Mouse (Mus musculus) midbrain, embryonic 16.5 days (tissue): ENCODE results near the gene Gstz1. TPM values are rescaled to one million over a fixed set of nuclear protein-coding genes. Genes with fewer than 3 reads are reported as not detected.

Experiments
- ATAC-seq: fragments of 200-750 bp; cut with Nextera tagmentation; 2 replicates; pipeline ENCODE4 v1.8.0; 2017; ENCODE audit warnings: moderate TSS enrichment
- H3K27ac ChIP-seq: fragments of 300-500 bp; sonication (generic); 2 replicates; pipeline ENCODE4 v1.5.1; 2014; ENCODE audit warnings: mild to moderate bottlenecking, low read length, mixed read lengths
- H3K27me3 ChIP-seq: fragments of 300-500 bp; sonication (generic); 2 replicates; pipeline ENCODE4 v1.6.1; 2014; ENCODE audit warnings: low read depth, low read length, mixed read lengths; ENCODE audit not compliant: control insufficient read depth, insufficient read depth
- H3K36me3 ChIP-seq: fragments of 300-500 bp; sonication (generic); 2 replicates; pipeline ENCODE4 v1.6.1; 2014; ENCODE audit warnings: mild to moderate bottlenecking, low read length, moderate library complexity, mixed read lengths; ENCODE audit not compliant: control insufficient read depth, insufficient read depth
- H3K4me1 ChIP-seq: fragments of 300-500 bp; sonication (generic); 2 replicates; pipeline ENCODE4 v1.6.1; 2014; ENCODE audit warnings: mild to moderate bottlenecking, low read length, mixed read lengths; ENCODE audit not compliant: control insufficient read depth, insufficient read depth
- H3K4me2 ChIP-seq: fragments of 300-500 bp; sonication (generic); 2 replicates; pipeline ENCODE4 v1.6.1; 2014; ENCODE audit warnings: mild to moderate bottlenecking, low read length, mixed read lengths
- H3K4me3 ChIP-seq: fragments of 300-500 bp; sonication (generic); 2 replicates; pipeline ENCODE4 v1.5.1; 2014; ENCODE audit warnings: low read depth, mild to moderate bottlenecking, low read length, moderate library complexity, mixed read lengths
- H3K9ac ChIP-seq: fragments of 300-500 bp; sonication (generic); 2 replicates; pipeline ENCODE4 v1.6.1; 2014; ENCODE audit warnings: low read depth, low read length, mixed read lengths
- H3K9me3 ChIP-seq: fragments of 300-500 bp; sonication (generic); replicated peaks from 2 replicates; pipeline ENCODE4 v1.6.1; 2014; ENCODE audit warnings: mild to moderate bottlenecking, low read length, mixed read lengths; ENCODE audit not compliant: control insufficient read depth, poor library complexity, severe bottlenecking
- WGBS: fragments of 180-500 bp; shearing (Covaris S2); extraction: QIAGEN DNeasy Blood & Tissue Kit; methylation state at CpG from one replicate; pipeline ENCODE4 v1.1.7; 2014; 5-methylcytosine and 5-hydroxymethylcytosine counted together
- polyA plus RNA-seq: library from polyadenylated mRNA; unstranded; fragments of >200 nt; fragmentation: Nextera tagmentation; extraction: Ambion mirVana; gene quantifications from 2 replicates; pipeline ENCODE4 v1.2.1, GENCODE M21; 2015

Gene Gstz1
- polyA plus RNA-seq, 1 experiment from 2014 or later = 31.5 TPM

- H3K4me1 ChIP-seq = no peaks in the 10 kb centered on the region
- H3K9me3 ChIP-seq = no peaks in the 10 kb centered on the region
- 40% methylated on average over 2 of the region's 2 CpGs for WGBS
- no peak overlapping the region for H3K9ac ChIP-seq
- H3K27ac ChIP-seq = no peak overlapping the region
- peaks cover 11% of the 10 kb centered on the region; the same call in 1 of the 2 replicates for H3K36me3 ChIP-seq
- H3K4me2 ChIP-seq = no peak overlapping the region
- H3K27me3 ChIP-seq = no peaks in the 10 kb centered on the region
- no peak for ATAC-seq
- no peak overlapping the region for H3K4me3 ChIP-seq
These were observed 15.8 kb upstream of the Gstz1 start for GRCm38 (mm10) chr12:87131181-87131580.

DNA sequence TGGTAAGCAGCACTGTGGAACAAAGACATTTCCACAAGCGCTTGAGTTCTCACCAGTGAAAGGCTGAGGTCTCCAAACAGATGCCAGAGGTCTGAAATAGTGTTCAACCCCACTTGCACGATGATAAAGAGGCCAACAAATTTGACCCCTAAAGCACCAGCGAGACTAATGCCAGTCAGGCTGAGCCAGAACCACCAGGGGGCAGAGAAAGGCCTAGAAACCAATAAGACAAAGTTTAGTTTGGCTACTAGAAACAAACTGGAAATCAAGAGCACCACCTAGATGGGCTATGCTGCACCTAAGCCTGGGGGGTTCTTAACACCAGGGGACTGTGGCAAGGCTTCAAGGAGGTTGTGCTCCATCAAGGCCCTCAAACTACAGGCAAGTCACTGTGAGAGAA lies 15.3 kb upstream of the Gstz1 start:
- H3K27me3 ChIP-seq = no peaks in the 10 kb centered on the region
- no peak overlapping the region for H3K4me2 ChIP-seq
- no peaks in the 10 kb centered on the region for H3K9me3 ChIP-seq
- H3K4me1 ChIP-seq = no peaks in the 10 kb centered on the region
- no peak overlapping the region for H3K4me3 ChIP-seq
- ATAC-seq = no peak
- H3K27ac ChIP-seq = no peak overlapping the region
- 52% methylated on average over 3 of the region's 3 CpGs for WGBS
- H3K36me3 ChIP-seq = peaks cover 11% of the 10 kb centered on the region; the same call in 1 of the 2 replicates
- H3K9ac ChIP-seq = no peak overlapping the region

GRCm38 (mm10) chr12:87132210-87132609 lies 14.8 kb upstream of the Gstz1 start:
- no peaks in the 10 kb centered on the region for H3K4me1 ChIP-seq
- H3K27me3 ChIP-seq = no peaks in the 10 kb centered on the region
- no peak for ATAC-seq
- no peak overlapping the region for H3K4me3 ChIP-seq
- no peak overlapping the region for H3K4me2 ChIP-seq
- H3K27ac ChIP-seq = no peak overlapping the region
- no peaks in the 10 kb centered on the region for H3K9me3 ChIP-seq
- 91% methylated on average over 6 of the region's 6 CpGs for WGBS
- no peak overlapping the region for H3K9ac ChIP-seq
- peaks cover 11% of the 10 kb centered on the region; the same call in 1 of the 2 replicates for H3K36me3 ChIP-seq

DNA sequence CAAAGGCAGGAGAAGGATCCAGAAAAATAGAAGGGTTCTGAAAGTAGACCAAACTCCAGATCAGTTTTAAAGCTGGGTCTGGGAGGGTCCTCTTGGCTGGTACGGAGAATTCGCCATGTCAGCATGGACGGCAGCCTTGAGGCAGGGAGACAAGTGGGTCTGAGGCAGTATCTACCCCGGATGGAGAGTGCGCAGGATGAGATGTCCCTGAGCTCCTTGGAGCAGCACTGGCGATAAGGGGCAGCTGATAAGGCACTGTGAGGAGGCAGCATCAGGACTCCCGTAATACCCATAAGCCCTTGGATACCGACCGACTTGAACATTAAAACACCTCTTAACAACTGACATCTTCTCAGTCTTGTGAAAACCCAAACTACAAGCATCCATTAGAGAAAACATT lies 14.2 kb upstream of the Gstz1 start:
- H3K4me2 ChIP-seq = no peak overlapping the region
- 95% methylated on average over 9 of the region's 9 CpGs for WGBS
- no peaks in the 10 kb centered on the region; the same call in 1 of the 2 replicates for H3K4me1 ChIP-seq
- H3K36me3 ChIP-seq = peaks cover 10% of the 10 kb centered on the region; the same call in 1 of the 2 replicates
- H3K9me3 ChIP-seq = no peaks in the 10 kb centered on the region
- H3K4me3 ChIP-seq = no peak overlapping the region
- no peak overlapping the region for H3K9ac ChIP-seq
- H3K27me3 ChIP-seq = no peaks in the 10 kb centered on the region
- no peak for ATAC-seq
- no peak overlapping the region for H3K27ac ChIP-seq

DNA sequence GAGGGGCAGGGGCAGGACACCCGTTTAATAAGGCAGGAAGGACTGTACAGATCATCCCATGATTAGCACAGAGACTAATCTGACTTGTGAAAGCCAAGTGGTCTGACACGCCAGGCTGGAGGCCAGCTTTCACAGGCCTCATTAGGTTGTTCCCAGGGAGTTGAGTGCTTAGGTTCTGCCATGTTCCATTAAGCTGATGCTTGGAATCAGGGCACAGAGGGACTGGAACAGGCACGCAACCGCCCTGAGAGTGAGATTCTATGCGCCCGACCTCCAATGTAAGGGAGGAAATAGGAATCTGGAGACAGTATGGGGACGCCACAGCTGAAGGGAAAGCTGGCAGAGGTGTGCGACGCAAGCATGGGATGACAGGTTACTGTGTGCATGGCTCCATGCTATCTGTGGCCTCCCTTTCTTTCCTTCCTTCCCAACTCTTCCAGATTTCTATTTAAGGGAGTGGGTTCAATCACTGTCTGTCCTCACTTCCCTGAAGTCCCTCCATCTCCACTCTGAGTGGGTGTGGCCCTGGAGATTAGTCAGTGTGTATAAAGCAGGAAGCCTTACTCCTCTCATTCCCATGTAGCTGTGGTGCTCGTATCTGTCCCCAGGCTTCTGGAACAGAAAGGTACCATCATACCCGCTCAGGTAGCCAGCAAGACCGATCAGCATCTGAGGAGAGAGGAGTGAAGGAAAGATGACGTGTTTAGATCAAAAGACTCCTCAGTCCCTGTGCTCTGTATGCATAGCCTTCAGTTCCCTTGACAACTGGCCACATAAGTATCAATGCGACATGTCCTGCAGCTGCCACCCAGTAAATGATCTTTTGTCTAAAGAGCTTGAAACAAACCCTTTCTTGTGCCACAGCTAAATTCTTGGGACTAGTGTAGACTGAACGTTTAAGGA lies 9.3 kb upstream of the Gstz1 start:
- H3K9me3 ChIP-seq = no peaks in the 10 kb centered on the region
- peak overlapping the region; percentile 55; the same call in 1 of the 2 replicates for H3K27ac ChIP-seq
- no peak overlapping the region for H3K4me2 ChIP-seq
- H3K4me3 ChIP-seq = no peak overlapping the region
- H3K4me1 ChIP-seq = no peaks in the 10 kb centered on the region; the same call in 1 of the 2 replicates
- peak; percentile 75; the same call in 1 of the 2 replicates for ATAC-seq
- WGBS = 51% methylated on average over 15 of the region's 15 CpGs
- H3K9ac ChIP-seq = no peak overlapping the region
- H3K36me3 ChIP-seq = 0 out of 2 replicates have a peak, but pooled peaks cover 2% of the 10 kb centered on the region
- H3K27me3 ChIP-seq = no peaks in the 10 kb centered on the region

- no peak overlapping the region for H3K4me2 ChIP-seq
- no peaks in the 10 kb centered on the region; the same call in 1 of the 2 replicates for H3K4me1 ChIP-seq
- no peak overlapping the region for H3K9ac ChIP-seq
- H3K9me3 ChIP-seq = no peaks in the 10 kb centered on the region
- 20% methylated on average over 2 of the region's 2 CpGs for WGBS
- ATAC-seq = no peak
- no peak overlapping the region for H3K4me3 ChIP-seq
- H3K27ac ChIP-seq = 0 out of 2 replicates have a peak overlapping the region, but pooled peaks have one; percentile 55
- H3K36me3 ChIP-seq = 0 out of 2 replicates have a peak, but pooled peaks cover 2% of the 10 kb centered on the region
- H3K27me3 ChIP-seq = no peaks in the 10 kb centered on the region
These were observed 8.6 kb upstream of the Gstz1 start for GRCm38 (mm10) chr12:87138342-87138701.

DNA sequence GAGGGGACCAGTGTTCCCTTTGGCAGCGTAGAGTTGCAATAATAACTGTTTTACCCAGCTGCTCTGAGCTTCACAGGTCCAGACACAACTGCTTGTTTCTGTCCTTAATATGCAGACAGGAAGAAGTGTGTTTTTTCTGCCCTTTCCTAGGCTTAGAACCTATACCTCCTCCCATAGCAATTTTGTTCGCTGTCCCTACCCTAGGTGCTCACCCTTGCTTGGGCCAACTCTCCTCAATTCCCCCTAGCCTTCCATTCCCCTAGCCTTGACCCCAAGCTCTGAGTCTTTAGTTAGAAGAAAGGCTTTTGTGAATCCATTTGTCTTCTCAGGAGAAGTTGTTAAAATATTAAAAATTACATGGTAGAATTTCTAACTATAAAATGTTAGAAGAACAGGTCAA lies 8.2 kb upstream of the Gstz1 start:
- no peak overlapping the region for H3K9ac ChIP-seq
- no peaks in the 10 kb centered on the region; the same call in 1 of the 2 replicates for H3K4me1 ChIP-seq
- H3K27ac ChIP-seq = no peak overlapping the region
- no peak overlapping the region for H3K4me2 ChIP-seq
- no peaks in the 10 kb centered on the region for H3K9me3 ChIP-seq
- WGBS = 36% methylated on average over 2 of the region's 2 CpGs
- no peaks in the 10 kb centered on the region for H3K27me3 ChIP-seq
- H3K4me3 ChIP-seq = no peak overlapping the region
- no peak for ATAC-seq
- 0 out of 2 replicates have a peak, but pooled peaks cover 2% of the 10 kb centered on the region for H3K36me3 ChIP-seq

DNA sequence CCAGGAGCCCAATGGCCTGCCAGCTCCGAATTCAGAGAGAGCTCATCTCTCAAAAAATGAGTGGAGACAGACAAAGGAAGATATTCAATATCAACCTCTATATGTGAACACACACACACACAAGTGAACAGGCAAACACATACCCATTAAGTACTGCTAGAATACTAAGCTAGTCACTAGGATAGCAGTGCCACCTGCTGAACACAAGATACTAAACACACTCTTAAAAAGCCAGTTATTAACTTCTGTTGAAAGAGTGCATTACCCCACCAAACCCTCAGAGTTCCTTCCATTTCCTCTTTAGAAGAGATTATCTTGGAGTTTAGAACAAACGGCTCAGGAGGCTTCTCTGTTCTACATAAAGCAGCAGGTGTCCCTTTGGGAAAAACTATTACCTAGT lies 4.8 kb upstream of the Gstz1 start:
- no peak overlapping the region for H3K9ac ChIP-seq
- peaks cover 11% of the 10 kb centered on the region for H3K4me1 ChIP-seq
- no peak for ATAC-seq
- WGBS = 75% methylated on average over 2 of the region's 2 CpGs
- 0 out of 2 replicates have a peak, but pooled peaks cover 2% of the 10 kb centered on the region for H3K9me3 ChIP-seq
- no peak overlapping the region for H3K27ac ChIP-seq
- no peaks in the 10 kb centered on the region for H3K36me3 ChIP-seq
- H3K4me3 ChIP-seq = no peak overlapping the region
- H3K4me2 ChIP-seq = no peak overlapping the region
- no peaks in the 10 kb centered on the region for H3K27me3 ChIP-seq
